Mouse (Mus musculus) ZHBTc4 (cell line): Measurements from ENCODE around the gene Qdpr.

Experiments used
- DNase-seq: peaks from one replicate; pipeline ENCODE4 v3.0.0-alpha.2; 2011; ENCODE audit warnings: low read depth, low spot score

Qdpr gene

DNA sequence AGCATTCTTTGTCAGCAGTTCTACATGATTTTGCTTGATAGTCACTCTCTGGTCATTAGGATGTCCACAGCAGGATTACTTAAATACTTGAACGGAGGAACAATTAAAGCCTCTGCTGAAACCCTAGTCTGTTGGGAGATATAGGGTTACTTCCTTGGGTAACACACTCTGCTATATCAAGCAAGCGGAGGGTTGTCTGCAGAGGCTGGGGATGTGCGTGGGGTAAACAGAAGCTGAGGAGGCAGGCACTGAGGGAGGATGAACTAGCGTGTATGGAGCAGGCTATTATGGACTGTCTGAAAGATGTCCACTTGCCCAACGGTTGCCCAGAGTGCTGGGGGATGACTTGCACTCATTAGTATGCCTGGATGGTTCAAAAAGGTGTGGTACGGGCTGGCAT is 3.4 kb upstream of the Qdpr start, which contains the start of gene Clrn2:
Gene Clrn2, plus strand, starts transcription at position 301 of the 400 bp plus-strand sequence.
- DNase-seq, result no peak

GRCm38 (mm10) chr5:45449206-45449605 is 830 bp downstream of the Qdpr start:
- peak; percentile 15 for DNase-seq

DNA sequence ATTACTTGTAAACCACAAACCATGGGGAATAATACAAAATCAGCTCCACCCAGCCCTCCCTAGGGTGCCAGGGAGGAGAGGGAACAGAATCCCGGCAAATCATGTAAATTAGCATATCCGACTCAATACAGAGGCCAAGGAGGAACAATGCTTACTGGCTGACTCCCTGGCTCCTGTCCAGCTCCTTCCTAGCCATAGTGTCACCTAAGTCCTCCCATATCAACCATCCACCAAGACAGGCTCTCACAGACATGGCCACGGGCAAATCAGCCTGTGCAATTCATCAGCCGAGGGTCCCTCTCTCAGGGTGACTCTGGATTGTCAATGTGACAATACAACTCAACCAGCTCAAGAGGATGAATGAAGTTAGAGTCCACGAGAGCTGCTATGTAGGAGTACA is 1.4 kb downstream of the Qdpr start:
- DNase-seq, result peak; percentile 23

DNA sequence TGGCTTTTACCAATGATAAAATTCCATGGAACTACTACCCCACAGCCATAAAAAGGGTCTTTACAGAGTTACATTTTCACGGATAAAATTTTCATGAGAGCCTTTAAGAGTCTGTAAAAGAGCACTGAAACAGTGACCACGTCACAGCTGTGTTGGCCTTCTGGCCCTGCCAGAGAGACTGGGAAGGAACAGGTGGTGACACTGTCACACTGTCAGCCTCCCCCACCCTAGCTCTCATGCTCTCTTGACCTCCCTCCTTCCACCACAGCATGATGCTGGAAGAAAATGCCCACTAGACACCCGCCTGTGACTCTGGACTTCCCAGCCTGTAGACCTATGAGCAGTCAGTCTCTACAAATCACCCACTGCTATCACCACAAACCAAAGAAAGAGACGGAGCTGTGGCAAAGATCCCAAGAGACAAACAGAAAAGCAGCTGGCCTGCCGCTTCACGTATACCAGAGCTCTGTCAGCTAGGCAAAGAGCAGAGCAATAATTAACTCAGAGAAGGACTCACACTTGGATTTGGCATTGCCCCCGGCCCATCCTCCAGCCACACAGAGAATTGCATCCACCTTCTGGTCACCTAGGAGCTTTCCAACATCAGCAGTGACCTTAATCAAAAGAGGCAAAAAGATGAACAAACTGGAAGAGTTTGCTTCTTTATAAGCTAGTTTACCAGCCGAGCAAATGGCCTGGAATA is 5.8 kb downstream of the Qdpr start:
- no peak for DNase-seq

DNA sequence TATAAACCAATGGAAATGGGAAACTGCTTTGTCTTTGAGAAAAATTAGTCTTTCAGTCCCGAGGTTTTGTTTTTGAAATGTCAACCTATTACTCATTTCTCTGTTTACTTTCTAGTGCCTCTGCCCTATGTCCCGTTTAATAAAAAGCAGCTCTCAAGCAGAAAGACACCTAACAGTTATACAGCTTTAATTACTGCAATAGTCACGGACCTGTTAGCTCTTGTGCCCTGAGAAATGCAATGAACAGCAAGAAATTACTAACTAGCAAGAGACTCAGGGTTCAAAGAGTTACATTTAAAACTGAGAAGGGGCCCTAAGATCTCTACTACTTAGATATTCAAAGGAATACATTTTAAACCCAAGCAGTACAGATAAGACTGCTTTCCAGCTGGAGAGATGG is 8.3 kb downstream of the Qdpr start:
- DNase-seq, result no peak

- DNase-seq, result no peak
These were observed 8.9 kb downstream of the Qdpr start for GRCm38 (mm10) chr5:45441124-45441523.

- DNase-seq, result no peak
These were observed 11.7 kb downstream of the Qdpr start for GRCm38 (mm10) chr5:45438301-45438700.

GRCm38 (mm10) chr5:45437826-45438225 is 12.2 kb downstream of the Qdpr start:
- DNase-seq, result no peak

- no peak for DNase-seq
These were observed 13.8 kb downstream of the Qdpr start for GRCm38 (mm10) chr5:45435967-45436950.

GRCm38 (mm10) chr5:45427891-45428290 is 22.1 kb downstream of the Qdpr start:
- DNase-seq, result no peak

DNA sequence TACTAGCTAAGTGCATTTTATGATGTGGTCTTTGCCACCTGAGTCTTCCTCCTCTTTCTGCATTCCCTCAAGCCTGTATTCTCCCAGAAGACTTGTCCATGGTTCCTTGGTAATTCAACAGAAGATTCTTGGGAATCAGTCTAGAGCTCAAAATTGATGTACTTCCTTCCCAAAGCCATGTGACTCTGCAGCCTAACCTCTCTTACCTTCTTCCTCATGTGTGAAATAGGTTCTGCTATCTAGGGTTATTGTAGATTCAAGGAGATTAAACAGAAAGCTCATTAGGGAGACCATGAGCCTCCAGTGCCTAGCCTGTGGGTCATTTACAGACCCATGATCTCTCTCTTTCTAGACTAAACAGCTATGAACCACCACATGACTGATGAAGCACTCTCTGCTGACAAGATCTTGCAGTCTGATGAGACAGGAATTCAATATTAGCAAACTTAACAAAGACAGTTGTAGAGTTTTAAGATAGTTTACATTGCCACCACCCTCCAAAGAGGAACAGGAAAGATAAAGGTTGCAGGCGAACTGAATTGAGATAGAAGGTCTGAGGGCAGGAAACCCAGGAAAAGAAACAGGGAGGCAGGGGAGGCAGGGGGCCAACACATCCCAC is 23.5 kb downstream of the Qdpr start:
- no peak for DNase-seq

DNA sequence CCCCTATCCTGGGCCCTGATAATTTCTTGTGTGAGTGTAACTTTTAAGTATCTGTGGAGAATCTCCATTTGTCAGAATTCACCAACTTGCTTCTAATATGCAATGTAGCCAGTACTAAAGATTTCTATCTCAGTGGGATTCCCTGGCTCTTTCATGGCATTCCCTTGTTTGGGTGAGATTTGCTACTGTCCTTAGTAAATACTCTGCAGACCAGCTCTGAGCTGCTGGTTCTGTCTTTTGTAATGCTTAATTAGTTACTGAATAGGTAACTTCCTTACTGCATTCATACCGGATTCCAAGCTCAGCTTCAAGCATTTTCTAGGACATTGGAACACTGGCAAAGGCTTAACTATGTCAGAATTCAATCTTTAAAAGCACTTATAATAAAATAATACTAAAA is 24.3 kb downstream of the Qdpr start:
- DNase-seq, result peak; percentile 64

GRCm38 (mm10) chr5:45424021-45424886 is 25.8 kb downstream of the Qdpr start:
- peak; percentile 64 for DNase-seq

GRCm38 (mm10) chr5:45421881-45422844 is 27.9 kb downstream of the Qdpr start:
- peak; percentile 28 for DNase-seq

- peak; percentile 59 for DNase-seq
These were observed 30.0 kb downstream of the Qdpr start for GRCm38 (mm10) chr5:45419841-45420638.

DNA sequence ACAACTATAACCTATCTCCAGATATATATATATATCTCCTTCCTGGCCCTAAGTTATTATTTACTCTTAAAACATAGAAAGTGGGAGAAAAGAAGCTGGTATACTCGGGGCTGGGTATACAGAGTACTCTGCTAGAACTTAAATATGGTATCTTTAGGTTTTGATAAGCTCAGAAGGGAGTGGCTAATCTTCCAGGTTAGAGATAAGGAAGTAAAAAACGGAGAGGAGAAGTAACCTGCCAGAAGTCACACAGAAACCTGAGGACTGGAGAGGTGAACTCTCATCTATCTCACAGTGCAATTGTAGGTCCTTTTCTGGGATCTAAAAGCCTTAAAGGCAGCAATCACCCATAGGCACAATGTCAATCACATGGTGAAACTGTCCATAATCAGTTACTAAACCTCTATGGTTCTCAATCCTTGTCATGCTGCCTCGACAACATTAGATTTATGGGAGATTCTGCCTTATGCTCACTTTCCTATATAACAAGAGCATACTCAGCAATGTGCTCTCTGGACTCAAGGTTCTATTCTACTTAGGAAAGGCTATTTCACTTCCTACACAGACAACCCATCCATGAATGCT is 32.1 kb downstream of the Qdpr start:
- no peak for DNase-seq

DNA sequence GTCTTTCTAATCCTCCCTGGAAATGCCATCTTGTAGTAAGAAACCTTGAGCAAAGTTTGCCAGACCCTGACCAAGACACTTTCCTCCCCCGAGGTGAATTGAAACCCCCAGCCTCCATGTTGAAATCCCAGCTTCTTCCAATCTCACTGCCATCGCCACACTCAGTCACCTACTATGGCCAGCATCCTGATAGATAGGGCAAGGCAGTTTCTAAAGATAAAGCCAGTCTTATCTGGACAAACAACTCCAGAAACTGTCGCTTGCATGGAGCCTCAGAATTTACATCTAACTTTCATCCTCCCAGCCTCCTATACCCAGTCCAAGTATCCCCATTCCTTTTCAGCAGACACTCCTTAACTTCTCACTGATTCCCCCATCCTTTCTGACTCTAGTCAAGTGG is 33.6 kb downstream of the Qdpr start:
- no peak for DNase-seq

DNA sequence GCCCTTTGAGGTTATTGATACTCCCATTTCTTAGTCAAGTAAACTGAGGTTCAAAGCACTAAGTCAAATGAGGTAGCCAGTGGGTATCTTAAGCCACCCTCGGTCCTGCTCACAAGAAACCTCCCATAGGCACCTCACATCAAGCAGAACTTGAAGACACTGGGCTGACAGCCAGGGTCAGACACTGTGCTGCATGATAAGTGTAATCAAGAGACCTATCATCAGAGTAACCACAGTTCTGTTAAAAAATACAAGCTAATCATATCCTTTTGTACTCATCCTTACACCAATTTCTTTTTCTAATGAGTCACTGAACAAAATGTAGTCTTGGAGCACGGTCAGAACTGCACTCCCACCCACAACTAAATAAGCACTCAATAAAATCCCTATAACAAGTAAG is 43.9 kb downstream of the Qdpr start:
- DNase-seq, result no peak

DNA sequence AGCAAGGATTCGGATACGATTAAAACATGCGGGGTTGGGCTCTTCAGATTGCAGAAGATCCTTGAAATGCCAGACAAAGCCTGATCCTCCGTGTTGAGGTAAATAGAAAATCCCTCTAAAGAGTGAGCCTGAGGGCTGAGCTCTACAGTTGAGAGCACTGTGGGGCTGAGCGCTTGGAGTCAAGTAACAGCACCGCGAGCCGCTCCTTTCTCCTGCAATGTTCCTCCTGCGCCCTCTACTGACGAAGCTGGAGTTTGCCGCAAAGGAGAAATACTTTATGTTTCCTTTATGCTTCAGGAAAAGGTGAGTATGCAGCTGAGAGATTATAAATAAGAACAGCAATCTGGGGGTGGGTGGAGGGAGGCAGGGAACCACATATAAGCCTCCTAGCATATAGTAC is 47.4 kb downstream of the Qdpr start:
- DNase-seq, result peak; percentile 64
